Mouse (Mus musculus) forebrain, embryonic 13.5 days (tissue): ENCODE measurements at regions not wholly inside any gene's neighbourhood (a gene's known extent, or its start where the extent isn't known, plus 50 kb on each side); places are given as distances from the start of the nearest gene placed in this dataset.
A peak's percentile ranks its signal among the peaks of the same experiment; 100 is the strongest.

Source experiments
- ATAC-seq: fragments of 200-750 bp; cut with Nextera tagmentation; 2 replicates; pipeline ENCODE4 v1.8.0; 2017
- H3K27ac ChIP-seq: fragments of 300-500 bp; sonication (generic); 2 replicates; pipeline ENCODE4 v1.5.1; 2015; ENCODE audit warnings: inconsistent platforms, mild to moderate bottlenecking, moderate library complexity
- H3K27me3 ChIP-seq: fragments of 300-500 bp; sonication (generic); 2 replicates; pipeline ENCODE4 v1.6.1; 2015; ENCODE audit warnings: mild to moderate bottlenecking, inconsistent platforms
- H3K36me3 ChIP-seq: fragments of 300-500 bp; sonication (generic); 2 replicates; pipeline ENCODE4 v1.6.1; 2015; ENCODE audit warnings: mild to moderate bottlenecking, inconsistent platforms; ENCODE audit not compliant: poor library complexity, severe bottlenecking
- H3K4me1 ChIP-seq: fragments of 300-500 bp; sonication (generic); 2 replicates; pipeline ENCODE4 v1.6.1; 2015; ENCODE audit warnings: inconsistent platforms
- H3K4me2 ChIP-seq: fragments of 300-500 bp; sonication (generic); 2 replicates; pipeline ENCODE4 v1.6.1; 2015; ENCODE audit warnings: inconsistent platforms, mild to moderate bottlenecking, moderate library complexity
- H3K4me3 ChIP-seq: fragments of 300-500 bp; sonication (generic); 2 replicates; pipeline ENCODE4 v1.5.1; 2015; ENCODE audit warnings: mild to moderate bottlenecking, inconsistent platforms
- H3K9ac ChIP-seq: fragments of 300-500 bp; sonication (generic); 2 replicates; pipeline ENCODE4 v1.6.1; 2015; ENCODE audit warnings: mild to moderate bottlenecking, inconsistent platforms
- H3K9me3 ChIP-seq: fragments of 300-500 bp; sonication (generic); replicated peaks from 2 replicates; pipeline ENCODE4 v1.6.1; 2016; ENCODE audit warnings: inconsistent platforms
- WGBS: fragments of 180-500 bp; shearing (Covaris S2); methylation state at CpG from one replicate; pipeline ENCODE4 v1.1.7; 2015; 5-methylcytosine and 5-hydroxymethylcytosine counted together

DNA sequence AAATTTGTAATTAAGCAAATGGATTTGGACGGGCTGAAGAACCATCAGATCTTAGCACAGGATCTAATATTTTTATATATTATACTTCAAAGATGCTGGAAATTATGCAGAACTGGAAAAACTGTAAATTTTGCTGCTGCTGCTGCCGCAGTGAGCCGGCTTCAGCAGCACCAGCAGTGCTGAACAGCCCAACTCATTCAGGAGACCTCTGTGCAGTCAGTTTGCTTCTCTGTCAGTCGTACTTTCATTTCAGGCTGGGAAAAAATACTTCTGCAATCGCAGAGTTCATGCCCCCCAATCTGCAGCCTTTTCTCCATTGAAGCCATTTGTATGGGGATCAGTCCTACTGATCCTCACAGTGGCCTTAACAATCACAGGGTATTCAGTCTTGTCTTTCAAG is 53.4 kb upstream of the Trpc3 start:
- H3K36me3 ChIP-seq, result no peaks in the 10 kb centered on the region
- no peak overlapping the region for H3K27ac ChIP-seq
- no peak for ATAC-seq
- no peaks in the 10 kb centered on the region for H3K4me1 ChIP-seq
- no peaks in the 10 kb centered on the region for H3K9me3 ChIP-seq
- no peaks in the 10 kb centered on the region for H3K27me3 ChIP-seq
- H3K9ac ChIP-seq, result no peak overlapping the region
- WGBS, result 47% methylated on average over 5 of the region's 5 CpGs
- no peak overlapping the region for H3K4me3 ChIP-seq
- no peak overlapping the region for H3K4me2 ChIP-seq

DNA sequence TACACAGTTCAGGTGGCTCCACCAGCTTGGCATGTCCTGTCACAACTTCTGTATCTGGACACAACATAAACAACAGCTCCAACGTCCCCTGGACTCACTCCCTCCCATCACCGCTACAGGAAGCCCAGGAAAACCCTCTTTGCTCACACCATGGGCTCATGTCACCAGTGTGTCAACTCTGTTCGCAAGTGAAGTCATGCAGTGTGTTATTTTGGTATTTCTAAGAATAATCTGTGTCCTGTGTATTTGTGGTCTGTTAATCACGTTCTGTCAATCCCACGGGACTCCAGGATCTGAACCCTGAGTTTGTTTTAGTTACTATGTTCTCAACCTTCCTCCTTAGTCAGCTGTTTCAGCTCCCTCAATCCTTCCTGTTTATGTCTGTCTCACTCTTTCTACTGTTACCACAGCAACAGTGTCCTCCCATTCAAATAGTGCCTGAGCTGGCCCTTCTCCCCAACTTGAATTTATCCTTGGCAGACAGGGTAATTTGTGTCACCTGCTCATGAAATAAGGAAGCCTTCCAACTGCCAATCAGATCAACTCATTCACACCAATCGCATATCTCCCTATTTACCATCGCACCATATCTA is 64.5 kb upstream of the Trpc3 start:
- 0 out of 2 replicates have a peak, but pooled peaks have one; percentile 21 for ATAC-seq
- no peak overlapping the region for H3K27ac ChIP-seq
- WGBS, result 81% methylated on average over 7 of the region's 7 CpGs

DNA sequence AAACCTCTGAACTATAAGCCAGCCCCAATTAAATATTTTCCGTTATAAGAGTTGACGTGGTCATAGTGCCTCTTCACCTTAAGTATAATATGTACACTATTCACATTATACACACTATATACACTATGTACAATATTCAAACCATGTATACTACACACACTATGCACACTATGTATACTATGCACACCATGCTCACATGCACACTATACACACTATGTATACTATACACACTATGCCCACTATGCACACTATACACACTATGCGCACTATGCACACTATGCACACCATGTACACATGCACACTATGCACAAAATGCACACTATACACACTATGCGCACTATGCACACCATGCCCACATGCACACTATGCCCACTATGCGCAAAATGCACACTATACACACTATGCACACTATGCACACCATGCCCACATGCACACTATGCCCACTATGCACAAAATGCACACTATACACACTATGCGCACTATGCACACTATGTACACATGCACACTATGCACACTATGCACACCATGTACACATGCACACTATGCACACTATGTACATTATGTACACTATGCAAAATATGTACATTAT is 72.2 kb upstream of the Trpc3 start:
- ATAC-seq, result 0 out of 2 replicates have a peak, but pooled peaks have one; percentile 27
- WGBS, result 96% methylated on average over 6 of the region's 6 CpGs
- no peaks in the 10 kb centered on the region for H3K27me3 ChIP-seq
- no peak overlapping the region for H3K4me2 ChIP-seq
- no peak overlapping the region for H3K4me3 ChIP-seq
- H3K4me1 ChIP-seq, result no peaks in the 10 kb centered on the region
- no peak overlapping the region for H3K9ac ChIP-seq
- no peaks in the 10 kb centered on the region for H3K36me3 ChIP-seq
- H3K9me3 ChIP-seq, result no peaks in the 10 kb centered on the region
- H3K27ac ChIP-seq, result no peak overlapping the region

More for the DNA sequence above, 64.5 kb upstream of the Trpc3 start:
- no peaks in the 10 kb centered on the region for H3K9me3 ChIP-seq
- H3K9ac ChIP-seq, result no peak overlapping the region
- no peaks in the 10 kb centered on the region for H3K36me3 ChIP-seq
- no peaks in the 10 kb centered on the region for H3K27me3 ChIP-seq
- no peaks in the 10 kb centered on the region for H3K4me1 ChIP-seq
- H3K4me2 ChIP-seq, result no peak overlapping the region
- H3K4me3 ChIP-seq, result no peak overlapping the region

DNA sequence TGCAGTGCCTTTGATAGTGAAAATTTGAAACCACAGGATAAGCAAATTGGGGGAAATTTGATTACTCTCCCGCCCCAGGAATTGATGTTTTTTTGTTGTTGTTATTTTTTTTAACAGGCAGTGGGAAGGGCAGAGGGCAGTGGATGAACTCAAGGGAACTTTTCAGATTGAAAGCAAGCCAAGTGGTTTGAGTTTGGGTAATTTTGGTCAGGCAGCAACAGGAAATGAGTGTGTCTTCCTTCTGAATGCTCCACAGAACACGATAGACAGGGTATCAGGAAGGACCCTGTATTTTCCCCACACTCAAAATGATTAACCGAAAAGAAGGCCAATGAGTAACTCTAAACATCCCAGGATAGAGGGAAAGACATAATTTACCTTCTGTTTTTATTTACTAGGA is 72.9 kb upstream of the Trpc3 start:
- no peak overlapping the region for H3K27ac ChIP-seq
- H3K36me3 ChIP-seq, result no peaks in the 10 kb centered on the region
- no peaks in the 10 kb centered on the region for H3K9me3 ChIP-seq
- 89% methylated on average over 3 of the region's 3 CpGs for WGBS
- no peaks in the 10 kb centered on the region for H3K4me1 ChIP-seq
- H3K9ac ChIP-seq, result no peak overlapping the region
- ATAC-seq, result no peak
- no peaks in the 10 kb centered on the region for H3K27me3 ChIP-seq
- H3K4me2 ChIP-seq, result no peak overlapping the region
- H3K4me3 ChIP-seq, result no peak overlapping the region

DNA sequence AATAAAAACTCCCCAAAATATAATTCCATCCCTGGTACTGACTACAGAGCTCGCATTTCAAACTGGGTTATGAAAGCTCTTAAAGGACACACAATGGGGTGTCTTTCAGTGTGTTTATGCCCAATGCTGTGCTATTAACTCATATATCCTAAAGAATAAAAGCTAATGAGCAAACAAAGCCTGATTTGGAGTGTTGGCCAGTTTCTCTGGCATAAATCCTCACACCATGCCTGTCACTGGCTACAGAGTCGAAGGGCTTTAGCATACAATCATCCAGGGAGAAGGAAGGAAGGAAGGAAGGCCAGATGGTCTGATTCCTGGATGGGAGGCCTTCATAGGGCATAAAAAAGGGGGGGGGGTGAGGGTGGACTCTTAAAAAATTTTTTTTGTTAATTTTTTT is 74.8 kb upstream of the Trpc3 start:
- Histone ChIP-seq H3K4me3 (no peak overlapping the region), H3K36me3 (no peaks in the 10 kb centered on the region), H3K9me3 (no peaks in the 10 kb centered on the region), H3K27me3 (no peaks in the 10 kb centered on the region), H3K9ac (no peak overlapping the region), H3K4me2 (no peak overlapping the region), H3K4me1 (no peaks in the 10 kb centered on the region), H3K27ac (no peak overlapping the region)
- no peak for ATAC-seq
- 79% methylated on average over 2 of the region's 2 CpGs for WGBS

DNA sequence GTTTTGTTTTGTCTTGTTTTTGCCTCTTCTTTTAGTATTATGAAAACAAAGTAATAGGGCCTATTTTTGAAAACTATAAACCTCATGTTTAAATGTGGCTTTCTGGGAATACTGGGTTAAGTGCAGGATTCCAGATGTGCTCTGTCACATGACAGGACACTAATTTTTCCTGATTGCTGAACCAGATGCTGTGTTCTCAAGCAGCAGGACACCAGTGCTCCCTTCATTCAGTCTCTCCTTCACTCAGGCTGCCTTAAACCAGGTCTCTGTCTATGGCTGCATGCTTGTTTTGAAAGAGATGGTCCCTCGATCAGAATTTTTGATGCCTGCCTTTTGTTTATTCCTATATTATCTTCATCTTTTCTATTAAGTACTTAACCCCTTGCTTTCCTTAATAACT is 80.1 kb upstream of the Trpc3 start:
- no peaks in the 10 kb centered on the region for H3K4me1 ChIP-seq
- H3K27ac ChIP-seq, result no peak overlapping the region
- ATAC-seq, result no peak
- no peak overlapping the region for H3K9ac ChIP-seq
- 63% methylated on average over 1 of the region's 1 CpGs for WGBS
- H3K9me3 ChIP-seq, result no peaks in the 10 kb centered on the region
- no peaks in the 10 kb centered on the region for H3K27me3 ChIP-seq
- no peaks in the 10 kb centered on the region for H3K36me3 ChIP-seq
- H3K4me2 ChIP-seq, result no peak overlapping the region
- H3K4me3 ChIP-seq, result no peak overlapping the region

DNA sequence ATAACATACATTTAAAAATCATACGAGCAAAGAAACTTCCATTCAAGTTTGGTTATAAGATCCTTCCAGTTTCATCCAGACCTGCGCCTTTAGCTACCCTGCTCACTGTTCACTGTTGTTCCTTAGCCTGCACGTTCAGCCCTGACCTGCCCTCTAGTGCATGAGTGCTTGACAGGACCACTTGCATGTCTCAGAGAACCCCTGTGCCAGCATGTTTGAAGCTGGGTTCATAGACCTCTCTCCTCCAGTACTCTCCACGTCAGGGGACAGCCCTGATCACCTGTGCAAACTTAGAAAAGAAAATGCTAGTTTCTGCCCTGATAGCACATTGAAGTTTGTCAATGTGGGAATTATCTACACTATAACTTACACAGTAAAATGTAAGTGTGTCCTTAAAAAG is 81.0 kb upstream of the Trpc3 start:
- WGBS, result 80% methylated on average over 4 of the region's 4 CpGs
- no peak overlapping the region for H3K4me2 ChIP-seq
- H3K4me1 ChIP-seq, result no peaks in the 10 kb centered on the region
- H3K4me3 ChIP-seq, result no peak overlapping the region
- H3K36me3 ChIP-seq, result no peaks in the 10 kb centered on the region
- no peak overlapping the region for H3K9ac ChIP-seq
- no peak for ATAC-seq
- H3K27ac ChIP-seq, result no peak overlapping the region
- H3K9me3 ChIP-seq, result no peaks in the 10 kb centered on the region
- no peaks in the 10 kb centered on the region for H3K27me3 ChIP-seq

DNA sequence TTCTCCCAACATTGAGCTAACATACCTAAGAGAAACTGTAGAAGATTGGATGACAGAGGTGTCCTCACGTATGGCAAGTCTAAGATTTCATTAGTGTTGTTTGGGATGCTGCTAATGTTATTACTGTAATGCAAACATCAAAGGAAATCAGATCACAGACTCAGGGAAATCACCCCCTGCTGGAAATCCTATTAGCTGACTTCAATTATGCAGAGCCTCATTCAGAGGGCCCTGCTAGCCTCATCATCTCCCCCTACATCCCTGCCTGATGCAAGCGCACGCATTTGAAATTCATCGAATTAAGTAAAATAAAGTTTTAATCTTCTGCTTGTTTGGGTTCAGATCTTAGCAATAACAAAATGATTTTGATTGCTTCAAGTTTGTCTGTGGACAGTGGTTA is 84.1 kb upstream of the Trpc3 start:
- Histone ChIP-seq H3K4me2 (no peak overlapping the region), H3K27ac (no peak overlapping the region), H3K9me3 (no peaks in the 10 kb centered on the region), H3K9ac (no peak overlapping the region), H3K27me3 (no peaks in the 10 kb centered on the region), H3K4me1 (no peaks in the 10 kb centered on the region), H3K36me3 (no peaks in the 10 kb centered on the region), H3K4me3 (no peak overlapping the region)
- no peak for ATAC-seq
- WGBS, result 12% methylated on average over 4 of the region's 4 CpGs

DNA sequence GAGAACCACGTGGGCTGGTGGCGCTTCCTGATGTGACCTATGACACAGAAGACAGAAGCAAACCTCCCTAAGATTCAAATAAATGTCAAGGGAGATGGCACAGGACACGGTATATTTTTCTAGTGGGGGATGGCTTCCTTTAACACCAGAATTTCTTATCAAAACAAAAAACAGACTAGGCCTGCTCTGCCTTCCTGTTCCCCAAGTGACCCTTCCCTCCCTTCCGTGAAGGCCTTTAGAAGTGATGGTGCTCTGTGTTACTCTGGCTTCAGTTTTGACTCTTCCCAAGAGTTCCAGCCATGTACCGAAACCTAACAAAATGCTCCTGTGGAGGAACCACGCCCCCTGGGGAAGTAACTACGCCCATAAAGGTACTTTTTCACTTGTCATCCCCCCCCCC is 84.5 kb upstream of the 4932438A13Rik start:
- WGBS, result 87% methylated on average over 7 of the region's 7 CpGs
- no peaks in the 10 kb centered on the region for H3K27me3 ChIP-seq
- H3K27ac ChIP-seq, result no peak overlapping the region
- H3K4me3 ChIP-seq, result no peak overlapping the region
- H3K9ac ChIP-seq, result no peak overlapping the region
- H3K9me3 ChIP-seq, result no peaks in the 10 kb centered on the region
- no peaks in the 10 kb centered on the region for H3K36me3 ChIP-seq
- no peaks in the 10 kb centered on the region for H3K4me1 ChIP-seq
- ATAC-seq, result no peak
- no peak overlapping the region for H3K4me2 ChIP-seq

DNA sequence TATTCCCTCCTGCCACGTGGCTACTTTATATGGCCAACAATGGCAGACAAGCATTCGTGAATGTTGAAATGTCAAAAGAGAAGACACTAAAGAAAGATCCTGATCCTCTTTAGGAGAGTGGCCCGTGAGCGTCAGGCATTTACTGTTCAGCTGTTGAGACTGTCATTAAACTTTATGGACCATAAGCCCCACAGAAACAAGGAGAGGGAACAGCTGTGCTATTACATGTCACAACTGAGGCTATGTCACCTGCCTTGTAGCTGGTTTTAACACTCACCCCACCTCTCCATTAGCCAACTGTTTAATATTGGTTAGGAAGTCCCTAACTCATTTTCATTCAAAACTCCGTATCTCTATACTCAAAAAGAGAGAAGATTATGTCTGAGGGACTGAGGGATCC is 76.3 kb upstream of the 4932438A13Rik start:
- no peak overlapping the region for H3K4me3 ChIP-seq
- no peaks in the 10 kb centered on the region for H3K9me3 ChIP-seq
- no peaks in the 10 kb centered on the region for H3K36me3 ChIP-seq
- H3K27me3 ChIP-seq, result no peaks in the 10 kb centered on the region
- no peak overlapping the region for H3K9ac ChIP-seq
- H3K4me1 ChIP-seq, result no peaks in the 10 kb centered on the region
- H3K27ac ChIP-seq, result no peak overlapping the region
- no peak overlapping the region for H3K4me2 ChIP-seq
- ATAC-seq, result no peak
- 84% methylated on average over 5 of the region's 5 CpGs for WGBS

DNA sequence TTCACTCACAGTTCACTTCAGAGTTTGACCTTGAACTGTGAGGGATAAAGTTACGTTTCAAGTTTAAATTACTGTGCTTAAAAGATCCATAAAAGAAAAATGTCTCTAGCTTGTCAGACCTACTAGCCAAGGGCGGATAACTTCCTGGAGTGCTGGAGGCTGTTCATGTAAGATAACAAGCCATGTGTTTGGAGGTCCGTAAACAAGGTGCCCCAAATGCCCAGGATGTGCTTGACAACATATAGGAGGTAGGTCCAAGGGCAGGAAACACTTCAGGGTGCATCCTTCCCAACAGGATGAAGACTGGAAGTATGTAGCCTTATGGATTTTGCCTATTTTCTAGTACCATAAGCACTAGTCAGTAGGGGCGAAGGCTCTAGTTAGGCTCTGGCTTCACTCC is 72.7 kb upstream of the 4932438A13Rik start:
- Histone ChIP-seq H3K4me1 (no peaks in the 10 kb centered on the region), H3K9me3 (no peaks in the 10 kb centered on the region), H3K4me3 (no peak overlapping the region), H3K27ac (no peak overlapping the region), H3K4me2 (no peak overlapping the region), H3K36me3 (no peaks in the 10 kb centered on the region), H3K27me3 (no peaks in the 10 kb centered on the region), H3K9ac (no peak overlapping the region)
- 86% methylated on average over 4 of the region's 4 CpGs for WGBS
- ATAC-seq, result no peak

DNA sequence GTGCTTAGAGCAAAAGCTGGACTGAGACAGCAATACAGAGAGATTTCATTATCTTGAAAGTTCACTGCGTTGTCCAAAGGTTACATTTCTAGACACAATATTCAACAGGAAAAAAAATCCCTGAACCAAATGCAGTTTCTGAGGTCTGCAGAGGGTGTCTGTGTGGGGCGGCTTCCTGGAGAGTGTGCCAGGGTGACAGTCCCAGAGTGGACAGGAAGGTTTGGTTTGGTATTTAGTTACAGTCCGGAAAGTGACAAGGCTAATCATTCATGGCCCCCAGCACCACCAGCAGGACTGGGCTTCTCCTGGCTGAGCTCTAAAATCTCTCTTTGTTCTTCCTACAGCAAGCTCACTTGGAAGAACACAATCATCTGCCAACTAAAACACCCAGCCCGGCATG is 65.9 kb upstream of the 4932438A13Rik start:
- no peak overlapping the region for H3K27ac ChIP-seq
- no peaks in the 10 kb centered on the region for H3K9me3 ChIP-seq
- no peak for ATAC-seq
- no peaks in the 10 kb centered on the region for H3K36me3 ChIP-seq
- H3K4me1 ChIP-seq, result no peaks in the 10 kb centered on the region
- no peak overlapping the region for H3K9ac ChIP-seq
- H3K4me3 ChIP-seq, result no peak overlapping the region
- H3K4me2 ChIP-seq, result no peak overlapping the region
- WGBS, result 81% methylated on average over 4 of the region's 4 CpGs
- H3K27me3 ChIP-seq, result no peaks in the 10 kb centered on the region

DNA sequence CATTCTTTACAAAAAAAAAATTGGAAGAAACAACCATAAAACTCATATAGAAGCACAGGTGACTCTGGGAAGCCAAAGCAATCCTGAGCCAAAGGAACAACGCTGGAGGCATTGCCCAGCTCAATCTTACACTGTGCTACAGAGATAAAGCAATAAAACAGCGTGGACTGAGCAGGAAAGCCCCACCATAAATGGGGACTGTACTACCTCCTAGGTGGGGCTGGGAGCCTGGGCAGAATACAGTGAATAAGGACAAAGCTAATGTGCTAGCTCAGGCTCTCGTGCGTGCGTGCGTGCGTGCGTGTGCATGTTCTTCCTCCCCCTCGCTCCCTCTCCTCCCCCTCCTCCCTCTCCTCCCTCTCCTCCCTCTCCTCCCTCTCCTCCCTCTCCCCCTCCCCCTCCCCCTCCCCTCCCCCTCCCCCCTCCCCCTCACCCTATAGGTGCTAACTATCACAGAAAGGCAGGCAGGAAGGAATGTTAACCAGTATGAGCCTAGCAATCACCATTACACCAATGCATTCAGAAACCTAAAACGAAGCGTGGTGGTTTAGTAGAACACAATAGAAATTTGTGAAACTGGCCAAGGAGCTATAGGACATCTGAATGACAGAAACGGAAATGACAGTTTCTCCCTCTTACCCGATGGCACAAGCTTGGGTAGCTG is 64.6 kb upstream of the 4932438A13Rik start:
- H3K4me1 ChIP-seq, result no peaks in the 10 kb centered on the region
- ATAC-seq, result no peak
- no peaks in the 10 kb centered on the region for H3K36me3 ChIP-seq
- no peak overlapping the region for H3K4me3 ChIP-seq
- no peak overlapping the region for H3K27ac ChIP-seq
- H3K27me3 ChIP-seq, result no peaks in the 10 kb centered on the region
- H3K9ac ChIP-seq, result no peak overlapping the region
- no peak overlapping the region for H3K4me2 ChIP-seq
- H3K9me3 ChIP-seq, result no peaks in the 10 kb centered on the region
- WGBS, result 82% methylated on average over 13 of the region's 13 CpGs
